Mouse (Mus musculus): ENCODE results near the gene Hs3st5.

Gene Hs3st5

DNA sequence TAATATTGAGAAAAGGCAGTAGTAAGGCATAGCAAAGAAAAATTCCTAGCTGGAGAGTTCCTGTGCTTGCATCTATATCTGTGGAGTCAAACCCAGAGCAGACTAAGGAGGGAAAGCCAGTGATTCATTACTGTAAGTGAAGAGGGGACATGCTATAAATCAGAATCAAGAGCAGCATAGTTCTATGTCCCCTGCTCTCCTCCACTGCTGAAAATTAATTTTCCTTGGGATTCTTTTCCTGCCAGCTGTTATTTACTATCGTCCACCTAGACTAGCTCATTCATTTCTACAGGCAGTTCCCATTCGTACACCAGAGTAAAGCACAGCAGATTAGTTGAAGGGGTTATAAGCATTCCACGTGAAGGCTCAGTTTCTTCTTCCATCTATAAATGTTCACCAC, 207.4 kb downstream of the Hs3st5 start:
- TF ChIP-seq GATA4 (IDR thresholded peaks at IDR 0.05; ENCODE audit: insufficient replicate concordance, low read length) = no peak

- TF ChIP-seq GATA4 (IDR thresholded peaks at IDR 0.05; ENCODE audit: insufficient replicate concordance, low read length) = no peak
Measured at GRCm38 (mm10) chr10:36726239-36726638, 219.6 kb downstream of the Hs3st5 start.

- no peak for TF ChIP-seq GATA4 (IDR thresholded peaks at IDR 0.05; ENCODE audit: insufficient replicate concordance, low read length)
Measured at GRCm38 (mm10) chr10:36729361-36730098, 222.9 kb downstream of the Hs3st5 start.

DNA sequence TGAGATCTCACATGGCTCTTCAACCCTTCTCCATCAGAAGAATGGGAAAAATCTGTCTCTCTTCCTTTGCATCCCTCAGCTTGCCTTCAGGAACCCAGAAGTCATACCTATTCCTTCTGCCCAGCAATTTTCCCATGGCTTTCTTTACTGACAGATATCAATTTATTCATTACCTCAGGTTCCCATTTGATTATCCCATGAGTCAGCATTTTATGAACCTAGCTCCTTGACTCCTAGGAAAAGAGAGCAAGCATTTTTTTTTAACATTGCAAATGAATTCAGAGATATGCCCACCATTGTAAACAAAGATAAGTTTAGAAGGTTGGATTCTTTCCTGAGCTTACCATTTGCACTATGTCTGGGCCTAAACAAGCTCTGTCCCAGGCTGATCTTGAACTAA, 232.8 kb downstream of the Hs3st5 start:
- no peak for TF ChIP-seq GATA4 (IDR thresholded peaks at IDR 0.05; ENCODE audit: insufficient replicate concordance, low read length)

DNA sequence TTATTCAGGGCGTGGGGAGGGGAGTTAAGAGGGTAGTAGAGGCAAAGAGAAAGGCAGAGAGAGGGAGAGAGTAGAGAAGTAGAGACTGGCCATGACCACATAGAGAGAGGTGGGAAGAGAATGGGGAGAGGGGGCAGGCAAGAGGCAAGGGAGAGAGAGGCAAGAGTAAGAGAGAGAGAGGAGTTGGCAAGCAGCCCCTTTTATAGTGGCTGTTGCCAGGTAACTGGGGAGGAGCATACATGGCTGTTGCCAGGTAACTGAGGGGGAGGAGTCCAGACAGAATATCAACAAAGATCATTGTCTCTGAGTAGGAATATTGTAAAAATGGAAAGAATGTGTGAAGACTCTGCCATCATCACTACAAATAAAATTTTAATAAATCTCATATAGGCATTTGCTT, 243.4 kb downstream of the Hs3st5 start:
- no peak for TF ChIP-seq GATA4 (IDR thresholded peaks at IDR 0.05; ENCODE audit: insufficient replicate concordance, low read length)

GRCm38 (mm10) chr10:36754471-36754870, 247.9 kb downstream of the Hs3st5 start:
- no peak for TF ChIP-seq GATA4 (IDR thresholded peaks at IDR 0.05; ENCODE audit: insufficient replicate concordance, low read length)

GRCm38 (mm10) chr10:36773595-36773994, 267.0 kb downstream of the Hs3st5 start:
- TF ChIP-seq GATA4 (IDR thresholded peaks at IDR 0.05; ENCODE audit: insufficient replicate concordance, low read length) = no peak

- TF ChIP-seq GATA4 (IDR thresholded peaks at IDR 0.05; ENCODE audit: insufficient replicate concordance, low read length) = no peak
Measured at GRCm38 (mm10) chr10:36774898-36775297, 268.3 kb downstream of the Hs3st5 start.

DNA sequence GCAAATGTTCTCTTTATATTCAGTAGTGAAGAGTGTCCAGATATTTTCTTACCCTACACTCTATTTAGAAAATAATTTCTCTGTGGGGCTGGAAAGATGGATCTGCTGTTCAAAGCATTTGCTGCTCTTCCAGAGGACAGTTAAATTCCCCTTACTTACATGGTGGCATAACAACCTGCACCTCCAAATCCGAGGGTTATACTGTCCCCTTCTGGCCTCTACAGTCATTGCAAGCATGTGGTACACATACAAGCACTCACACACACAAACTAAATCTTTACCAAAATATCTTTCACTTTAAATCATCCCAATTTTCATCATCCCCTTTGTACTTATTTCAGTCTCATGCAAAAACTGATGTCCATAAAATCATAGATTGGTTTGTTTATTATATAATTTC, 275.0 kb downstream of the Hs3st5 start:
- no peak for TF ChIP-seq GATA4 (IDR thresholded peaks at IDR 0.05; ENCODE audit: insufficient replicate concordance, low read length)

DNA sequence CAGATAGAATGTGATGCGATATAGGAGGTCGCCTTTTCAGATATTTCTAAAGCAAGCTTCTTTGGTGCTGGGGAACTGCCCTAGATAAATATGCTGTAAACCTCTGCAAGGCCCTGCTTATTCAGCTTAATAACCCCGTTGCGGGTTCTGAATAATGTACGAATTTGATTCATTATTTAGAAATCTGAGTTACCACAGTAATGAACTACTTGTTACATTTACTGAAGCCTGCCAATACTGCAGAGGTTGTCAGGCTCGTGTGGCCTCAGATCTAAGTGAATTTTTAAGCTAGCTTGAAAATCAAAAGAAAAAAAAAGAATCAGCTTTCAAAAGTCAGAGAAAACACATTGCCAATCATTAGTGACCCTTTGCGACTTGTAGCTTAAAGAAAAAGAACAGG, 280.4 kb downstream of the Hs3st5 start:
- no peak for TF ChIP-seq GATA4 (IDR thresholded peaks at IDR 0.05; ENCODE audit: insufficient replicate concordance, low read length)

DNA sequence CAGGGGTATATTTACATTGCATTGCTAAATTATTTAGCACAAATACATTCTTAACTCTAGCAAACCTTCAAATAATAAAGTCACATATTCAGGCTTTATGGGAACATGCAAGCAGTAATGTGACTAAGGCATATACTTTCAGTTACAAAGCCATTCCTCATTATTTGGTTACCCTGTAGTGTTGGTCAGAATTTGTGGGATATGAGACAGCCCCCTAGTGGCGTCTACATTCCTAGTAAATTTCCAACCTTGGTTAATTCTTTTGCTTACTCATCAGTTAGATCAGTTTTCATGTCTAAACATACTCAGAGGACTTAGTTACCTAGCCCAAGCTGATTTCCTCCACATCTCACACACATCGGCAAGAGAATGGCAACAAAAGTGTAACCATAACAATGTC, 285.2 kb downstream of the Hs3st5 start:
- TF ChIP-seq GATA4 (IDR thresholded peaks at IDR 0.05; ENCODE audit: insufficient replicate concordance, low read length) = no peak

- no peak for TF ChIP-seq GATA4 (IDR thresholded peaks at IDR 0.05; ENCODE audit: insufficient replicate concordance, low read length)
Measured at GRCm38 (mm10) chr10:36795311-36795710, 288.7 kb downstream of the Hs3st5 start.

GRCm38 (mm10) chr10:36800925-36801482, 294.4 kb downstream of the Hs3st5 start:
- no peak for TF ChIP-seq GATA4 (IDR thresholded peaks at IDR 0.05; ENCODE audit: insufficient replicate concordance, low read length)

- no peak for TF ChIP-seq GATA4 (IDR thresholded peaks at IDR 0.05; ENCODE audit: insufficient replicate concordance, low read length)
Measured at GRCm38 (mm10) chr10:36803705-36804104, 297.1 kb downstream of the Hs3st5 start.

DNA sequence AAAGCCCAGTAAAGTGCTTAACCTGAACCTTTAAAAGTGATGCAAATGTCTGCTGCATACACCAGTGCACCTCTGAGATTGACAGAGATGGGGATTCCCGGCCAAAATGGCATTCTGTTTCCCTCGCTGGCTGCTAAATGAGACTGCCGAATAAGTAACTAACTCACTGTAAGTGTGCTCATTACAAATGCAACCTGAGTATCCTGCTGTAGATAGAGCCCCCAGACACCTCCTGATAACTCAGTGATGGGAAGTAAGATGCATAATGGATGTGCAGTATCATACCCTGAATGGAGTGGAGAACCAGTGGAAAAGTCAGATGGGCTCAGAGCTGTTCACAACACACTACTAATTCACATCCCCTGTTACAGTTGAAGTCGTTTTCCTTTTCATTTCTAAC, 298.7 kb downstream of the Hs3st5 start:
- TF ChIP-seq GATA4 (IDR thresholded peaks at IDR 0.05; ENCODE audit: insufficient replicate concordance, low read length) = no peak

DNA sequence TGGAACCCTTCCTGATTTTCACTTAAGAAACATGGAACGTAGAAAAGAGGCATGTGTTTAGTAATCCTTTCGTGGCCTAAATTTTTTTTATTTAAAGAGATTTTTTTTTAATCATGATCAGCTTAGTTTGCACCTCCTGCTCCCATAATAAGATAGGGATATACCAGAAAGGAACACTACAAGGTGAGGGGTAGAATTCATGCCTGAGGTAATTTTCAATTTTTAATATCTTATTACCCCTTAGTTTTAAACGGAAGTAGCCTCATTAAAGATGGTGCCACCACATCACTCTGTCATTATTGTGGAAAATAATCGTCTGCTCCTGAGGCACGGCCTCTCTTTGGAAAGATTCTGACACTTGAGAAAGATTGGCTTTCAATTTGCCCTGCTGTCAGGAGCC, 299.2 kb downstream of the Hs3st5 start:
- no peak for TF ChIP-seq GATA4 (IDR thresholded peaks at IDR 0.05; ENCODE audit: insufficient replicate concordance, low read length)

DNA sequence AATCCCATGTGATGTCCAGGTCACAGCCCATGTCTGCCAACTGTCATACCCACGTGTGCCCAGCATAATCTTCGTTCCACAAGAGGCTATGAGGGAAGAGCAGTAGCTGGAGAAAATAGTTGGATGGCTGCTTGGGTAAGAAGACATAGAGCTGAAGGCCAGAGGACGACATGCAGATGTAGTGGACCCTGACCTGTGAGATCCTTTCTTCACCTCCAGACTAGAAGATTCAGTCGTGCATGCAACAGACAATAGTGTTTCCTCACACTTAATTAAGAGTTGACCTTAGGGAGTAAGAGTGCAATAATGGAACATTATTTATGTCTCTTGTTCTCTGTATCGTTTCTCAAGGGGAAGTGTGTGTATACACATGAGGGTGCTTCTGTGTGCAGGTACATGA, 300.4 kb downstream of the Hs3st5 start:
- no peak for TF ChIP-seq GATA4 (IDR thresholded peaks at IDR 0.05; ENCODE audit: insufficient replicate concordance, low read length)
